Mouse (Mus musculus) myocyte (in vitro differentiated cells): ENCODE measurements around the gene Arhgef28. TPM values are rescaled to one million over a fixed set of nuclear protein-coding genes. Genes with fewer than 3 reads are reported as not detected.

Experiments
- H3K27me3 ChIP-seq: one replicate; pipeline ENCODE4 v1.6.1; 2011; ENCODE audit not compliant: control insufficient read depth, insufficient read depth, insufficient read length
- H3K36me3 ChIP-seq: one replicate; pipeline ENCODE4 v1.6.1; 2011; ENCODE audit not compliant: control insufficient read depth, insufficient read depth
- H3K4me2 ChIP-seq: one replicate; pipeline ENCODE4 v1.6.1; 2011; ENCODE audit warnings: low read depth, control low read depth
- H3K4me3 ChIP-seq: one replicate; pipeline ENCODE4 v1.5.1; 2011; ENCODE audit warnings: mild to moderate bottlenecking, control low read depth, moderate library complexity
- H3K79me2 ChIP-seq: one replicate; pipeline ENCODE4 v1.6.1; 2011; ENCODE audit not compliant: control insufficient read depth, insufficient read depth
- H3ac ChIP-seq: one replicate; pipeline ENCODE4 v1.6.1; 2011; ENCODE audit not compliant: control insufficient read depth, insufficient read length
- CEBPB ChIP-seq: IDR thresholded peaks from 2 replicates; pipeline ENCODE4 v1.6.1; 2011; ENCODE audit warnings: mild to moderate bottlenecking, moderate library complexity; ENCODE audit not compliant: poor library complexity, insufficient read depth, severe bottlenecking
- E2F4 ChIP-seq: IDR thresholded peaks from one replicate; pipeline ENCODE4 v1.6.1; 2011; ENCODE audit warnings: mild to moderate bottlenecking, control low read depth, moderate library complexity; ENCODE audit not compliant: insufficient read depth
- MAX ChIP-seq: IDR thresholded peaks from one replicate; pipeline ENCODE4 v1.6.1; 2011; ENCODE audit warnings: low read depth, mild to moderate bottlenecking, control low read depth
- MYOD1 ChIP-seq, 3 experiments: IDR thresholded peaks; one replicate each; pipeline ENCODE4 v1.6.1; 2011; ENCODE audit warnings: control low read depth in 2 of 3, low read depth in 2 of 3, mild to moderate bottlenecking in 2 of 3, moderate library complexity in 1 of 3; ENCODE audit not compliant: insufficient read length in 2 of 3, control insufficient read depth in 1 of 3
- MYOG ChIP-seq, 3 experiments: IDR thresholded peaks; one replicate each; pipeline ENCODE4 v1.6.1; 2011; ENCODE audit warnings: control low read depth in 2 of 3, low read depth in 2 of 3, mild to moderate bottlenecking in 2 of 3; ENCODE audit not compliant: insufficient read length in 2 of 3, control insufficient read depth in 1 of 3, insufficient read depth in 1 of 3
- POLR2A ChIP-seq: IDR thresholded peaks from one replicate; pipeline ENCODE4 v1.6.1; 2011; ENCODE audit warnings: low read depth, mild to moderate bottlenecking, control low read depth, moderate library complexity; ENCODE audit not compliant: insufficient read length
- POLR2AphosphoS2 ChIP-seq: IDR thresholded peaks from one replicate; pipeline ENCODE4 v1.6.1; 2011; ENCODE audit warnings: low read depth, control low read depth; ENCODE audit not compliant: insufficient read length
- REST ChIP-seq: IDR thresholded peaks from one replicate; pipeline ENCODE4 v1.6.1; 2011; ENCODE audit warnings: mild to moderate bottlenecking, control low read depth, moderate library complexity; ENCODE audit not compliant: insufficient read depth, insufficient read length
- SRF ChIP-seq: IDR thresholded peaks from one replicate; pipeline ENCODE4 v1.6.1; 2011; ENCODE audit warnings: low read depth; ENCODE audit not compliant: control insufficient read depth, insufficient read length
- TCF12 ChIP-seq: IDR thresholded peaks from one replicate; pipeline ENCODE4 v1.6.1; 2011; ENCODE audit warnings: mild to moderate bottlenecking, control low read depth; ENCODE audit not compliant: poor library complexity, insufficient read depth, severe bottlenecking
- TCF3 ChIP-seq: IDR thresholded peaks from one replicate; pipeline ENCODE4 v1.6.1; 2011; ENCODE audit warnings: low read depth, control low read depth; ENCODE audit not compliant: insufficient read length
- USF1 ChIP-seq: IDR thresholded peaks from one replicate; pipeline ENCODE4 v1.6.1; 2011; ENCODE audit warnings: low read depth, mild to moderate bottlenecking, control low read depth, moderate library complexity
- polyA plus RNA-seq: library from polyadenylated mRNA; unstranded; fragments of >200 nt; fragmentation: generic; extraction: Trizol; gene quantifications from one replicate; pipeline ENCODE4 v1.2.1, GENCODE M21; 2012; ENCODE audit warnings: missing spikeins

Arhgef28 gene
- polyA plus RNA-seq, 1 experiment: 0.76 TPM

DNA sequence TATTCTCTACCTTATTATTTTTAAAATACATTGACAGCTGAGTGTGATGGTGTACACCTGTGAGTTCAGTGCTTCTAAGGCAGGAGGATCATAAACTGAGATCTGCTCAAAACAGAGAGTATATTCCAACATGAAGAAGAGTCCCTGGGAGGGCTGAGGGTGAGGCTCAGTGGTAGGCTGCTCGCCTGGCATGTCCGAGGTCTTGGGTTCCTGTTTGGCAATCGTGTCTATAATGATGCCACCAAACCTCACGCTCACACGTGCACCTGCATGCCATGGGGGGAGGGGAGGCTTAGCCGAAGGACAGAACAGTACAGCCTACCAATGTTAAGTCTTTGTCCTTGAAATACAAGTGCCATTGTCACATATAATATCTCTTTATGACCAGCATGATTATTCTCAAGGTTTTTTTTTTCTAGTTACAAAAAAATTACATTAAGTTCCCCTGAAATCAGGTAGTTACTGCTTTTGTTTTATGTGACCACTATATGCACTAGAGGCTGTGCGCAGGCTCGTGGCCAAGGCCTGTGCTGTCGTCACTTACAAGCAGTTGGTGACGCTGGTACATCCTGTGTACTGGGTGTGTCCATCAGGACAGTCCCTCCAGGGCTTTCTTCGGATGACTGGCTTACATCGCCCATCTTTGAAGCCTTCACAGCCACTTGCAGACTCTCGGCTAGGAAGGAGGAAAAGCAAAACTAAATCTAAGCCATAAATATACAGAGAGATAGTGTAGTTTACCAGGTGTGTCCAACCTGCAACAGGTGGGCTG lies 264.1 kb downstream of the Arhgef28 start:
- Histone ChIP-seq H3K79me2 (no peaks in the 10 kb centered on the region), H3K36me3 (no peaks in the 10 kb centered on the region), H3K27me3 (no peaks in the 10 kb centered on the region), H3K4me2 (no peak overlapping the region), H3K4me3 (no peak overlapping the region), H3ac (no peak overlapping the region)
- TF ChIP-seq POLR2A: no peak
- TF ChIP-seq CEBPB: no peak
- TF ChIP-seq MYOG (IDR thresholded peaks at IDR 0.05; ENCODE audit: control insufficient read depth in 1 of 3, insufficient read depth in 1 of 3, insufficient read length in 2 of 3, low read depth in 2 of 3): no peak
- no peak for TF ChIP-seq TCF3
- TF ChIP-seq MYOD1 (IDR thresholded peaks at IDR 0.05; ENCODE audit: control insufficient read depth in 1 of 3, insufficient read length in 2 of 3, low read depth in 2 of 3): no peak
- TF ChIP-seq REST: no peak
- no peak for TF ChIP-seq TCF12
- TF ChIP-seq USF1: no peak

DNA sequence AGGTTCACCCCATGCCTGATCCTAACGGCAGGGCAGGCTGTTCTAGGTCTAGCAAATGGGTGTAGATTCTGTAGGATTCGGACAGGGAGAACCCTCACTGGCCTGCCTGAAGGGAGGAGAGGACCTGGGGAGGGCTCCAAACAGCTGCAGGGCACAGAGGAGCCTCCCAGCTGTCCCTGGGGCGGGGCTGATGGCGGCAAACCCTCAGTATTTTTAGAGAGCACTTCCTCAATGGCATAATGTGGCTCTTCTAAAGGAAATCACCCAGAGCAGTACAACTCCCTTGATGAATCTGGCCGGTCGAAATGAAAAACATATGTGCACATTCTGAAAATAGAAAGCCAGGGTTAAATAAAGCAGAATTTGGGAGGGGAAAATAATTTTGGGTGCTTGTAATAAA lies 265.1 kb downstream of the Arhgef28 start:
- H3ac ChIP-seq: no peak overlapping the region
- TF ChIP-seq E2F4 (no peak), CEBPB (no peak), POLR2AphosphoS2 (no peak), SRF (no peak), MAX (no peak), TCF3 (peak; percentile 73), MYOG (IDR thresholded peaks at IDR 0.05; ENCODE audit: control insufficient read depth in 1 of 3, insufficient read depth in 1 of 3, insufficient read length in 2 of 3, low read depth in 2 of 3) (peak; percentile 82 to 98 (median 93)), MYOD1 (IDR thresholded peaks at IDR 0.05; ENCODE audit: control insufficient read depth in 1 of 3, insufficient read length in 2 of 3, low read depth in 2 of 3) (peak in 2 of 3 experiments; percentile 89 to 94), TCF12 (peak; percentile 85)
- H3K27me3 ChIP-seq: no peaks in the 10 kb centered on the region
- no peaks in the 10 kb centered on the region for H3K36me3 ChIP-seq
- peak overlapping the region; percentile 36 for H3K4me2 ChIP-seq
- H3K4me3 ChIP-seq: no peak overlapping the region
- H3K79me2 ChIP-seq: no peaks in the 10 kb centered on the region

DNA sequence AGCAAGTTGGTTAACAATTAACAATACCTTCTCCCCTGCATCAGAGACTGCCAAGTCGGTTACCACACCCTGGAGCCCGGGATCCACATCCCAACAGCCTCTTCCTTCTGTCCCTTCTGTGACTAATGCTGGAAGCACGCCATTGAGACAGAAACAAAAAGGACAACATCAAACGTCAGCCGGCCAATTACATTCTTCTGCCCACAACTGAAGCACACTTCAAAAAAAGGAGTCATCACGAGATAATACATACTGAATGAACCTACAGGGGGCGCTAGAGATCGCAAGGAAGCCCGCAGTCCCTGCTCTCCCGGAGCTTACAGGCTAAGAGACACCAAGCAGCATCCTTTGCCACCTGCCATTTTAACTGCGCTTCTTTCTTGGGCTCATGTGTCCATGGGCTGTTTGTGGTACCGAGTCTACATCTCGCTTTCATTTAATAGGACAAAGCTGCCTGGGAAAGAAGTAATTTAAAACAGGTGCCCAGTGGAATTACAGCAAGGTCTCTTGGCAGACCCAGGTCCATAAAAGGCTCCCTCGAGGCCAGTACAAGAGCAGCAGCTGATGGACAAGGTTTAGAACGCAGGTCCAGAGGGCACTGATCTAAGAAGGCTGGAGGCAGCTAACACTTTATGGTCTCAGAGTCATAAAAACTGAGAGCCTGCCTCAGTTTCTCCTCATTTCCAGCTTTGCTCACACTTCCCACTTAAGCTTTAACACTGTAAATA lies 266.6 kb downstream of the Arhgef28 start:
- H3K4me2 ChIP-seq: no peak overlapping the region

DNA sequence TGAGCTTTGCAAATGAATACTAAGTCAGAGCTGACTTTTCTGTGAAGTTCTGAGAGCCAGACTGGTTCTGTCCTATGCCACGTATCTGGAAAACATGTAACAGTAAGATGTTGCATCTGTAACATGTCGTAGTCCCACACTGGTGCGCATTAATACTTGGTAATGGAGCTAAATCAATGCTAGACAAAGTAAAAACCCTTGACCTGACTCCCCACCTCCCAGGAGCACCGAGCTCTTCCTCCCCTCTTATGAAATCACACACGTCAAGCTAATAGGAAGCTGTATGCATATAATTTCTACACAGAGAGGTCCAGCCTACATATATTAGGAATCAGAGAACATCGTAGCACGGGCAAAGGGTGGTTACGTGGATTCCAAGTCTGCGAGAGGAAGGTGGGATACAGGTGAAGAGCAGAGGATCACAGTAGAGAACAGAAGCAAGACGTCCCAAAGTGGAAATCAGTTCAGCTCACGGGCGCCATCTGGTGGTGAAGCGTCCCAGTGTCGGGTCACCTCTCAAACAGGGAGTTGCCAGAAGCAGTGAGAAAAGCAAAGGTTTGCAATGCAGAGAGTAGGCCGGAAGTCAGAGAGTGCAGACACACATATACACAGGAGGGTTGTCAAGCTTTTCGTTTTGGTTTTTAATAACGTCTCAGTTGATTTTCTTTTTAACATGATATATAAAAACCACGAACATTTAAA lies 267.5 kb downstream of the Arhgef28 start:
- H3K79me2 ChIP-seq: no peaks in the 10 kb centered on the region
- no peaks in the 10 kb centered on the region for H3K27me3 ChIP-seq
- no peak overlapping the region for H3ac ChIP-seq
- peak overlapping the region; percentile 45 for H3K4me2 ChIP-seq
- H3K4me3 ChIP-seq: no peak overlapping the region
- TF ChIP-seq CEBPB (no peak), TCF12 (no peak)
- H3K36me3 ChIP-seq: no peaks in the 10 kb centered on the region

More for the DNA sequence above, 266.6 kb downstream of the Arhgef28 start:
- H3K27me3 ChIP-seq: no peaks in the 10 kb centered on the region
- no peak overlapping the region for H3ac ChIP-seq
- no peaks in the 10 kb centered on the region for H3K79me2 ChIP-seq
- H3K36me3 ChIP-seq: no peaks in the 10 kb centered on the region
- H3K4me3 ChIP-seq: no peak overlapping the region
- TF ChIP-seq TCF3 (no peak), USF1 (no peak), MYOD1 (IDR thresholded peaks at IDR 0.05; ENCODE audit: control insufficient read depth in 1 of 3, insufficient read length in 2 of 3, low read depth in 2 of 3) (no peak)

DNA sequence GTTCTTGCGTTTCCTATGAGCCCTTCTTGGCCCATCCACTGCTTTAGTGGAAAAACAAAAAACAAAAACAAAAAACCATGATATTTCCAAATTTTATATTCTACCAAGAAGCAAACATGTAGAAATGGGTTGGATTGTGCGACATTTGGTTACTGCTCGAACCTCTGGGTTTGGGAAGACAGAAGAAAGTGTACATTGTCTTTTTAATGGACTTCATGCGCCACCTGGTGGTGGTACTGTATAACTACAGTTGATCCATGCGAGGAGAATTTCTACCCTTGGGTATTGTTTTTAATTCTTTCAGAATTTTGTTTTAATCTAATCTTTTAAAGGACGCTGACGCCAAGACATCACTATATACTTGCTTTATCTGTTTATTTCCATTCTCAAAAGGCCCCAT lies 268.3 kb downstream of the Arhgef28 start:
- no peak overlapping the region for H3K4me3 ChIP-seq

More for the DNA sequence above, 268.3 kb downstream of the Arhgef28 start:
- Histone ChIP-seq H3ac (no peak overlapping the region), H3K27me3 (no peaks in the 10 kb centered on the region), H3K79me2 (no peaks in the 10 kb centered on the region), H3K4me2 (no peak overlapping the region), H3K36me3 (no peaks in the 10 kb centered on the region)
- TF ChIP-seq E2F4 (no peak), MYOG (IDR thresholded peaks at IDR 0.05; ENCODE audit: control insufficient read depth in 1 of 3, insufficient read depth in 1 of 3, insufficient read length in 2 of 3, low read depth in 2 of 3) (no peak), MAX (no peak), TCF12 (no peak), USF1 (no peak), TCF3 (no peak), POLR2AphosphoS2 (no peak), CEBPB (no peak), REST (no peak), SRF (no peak), POLR2A (no peak), MYOD1 (IDR thresholded peaks at IDR 0.05; ENCODE audit: control insufficient read depth in 1 of 3, insufficient read length in 2 of 3, low read depth in 2 of 3) (no peak)
